Mouse (Mus musculus) heart, postnatal 14 days (tissue): ENCODE data around the gene Dnajc25. TPM values are rescaled to one million over a fixed set of nuclear protein-coding genes. Genes with fewer than 3 reads are reported as not detected.

Experiments used
- DNase-seq, 2 experiments: peaks; one replicate each; pipeline ENCODE4 v3.0.0; 2021 to 2022
- intact Hi-C: fragments of 180-260 bp; cut with DNase I; formaldehyde crosslinking; loops from one replicate; pipeline ENCODE4 v1.15.1; 2025
- total RNA-seq, 2 experiments: library from RNA; stranded (reverse); gene quantifications; 2 replicates each; pipeline ENCODE4 v1.2.3; 2021

Gene Dnajc25
- total RNA-seq, 2 experiments from 2014 or later, result 16.2 to 16.5 TPM

DNA sequence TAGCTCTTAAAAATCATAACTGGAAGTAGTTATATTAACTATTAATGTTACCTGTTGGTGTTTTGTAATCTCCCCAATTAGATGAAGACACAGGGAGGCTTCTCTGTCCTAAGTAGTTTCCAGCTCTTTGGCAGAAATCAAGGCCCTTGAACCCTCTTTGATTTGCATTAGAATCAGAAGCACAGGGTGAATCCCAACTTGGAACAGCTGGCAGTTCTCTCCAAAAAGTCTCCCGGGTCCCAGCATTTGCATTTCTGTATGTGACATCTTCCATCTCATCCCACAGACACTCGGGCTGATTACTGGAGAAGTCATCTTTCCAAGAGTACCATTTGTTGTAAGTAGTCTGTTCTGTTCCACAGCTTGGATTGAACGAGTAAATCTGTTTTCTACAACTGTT is 52.4 kb downstream of the Dnajc25 start:
- intact Hi-C loops, result no loop called here
- no peak for DNase-seq

DNA sequence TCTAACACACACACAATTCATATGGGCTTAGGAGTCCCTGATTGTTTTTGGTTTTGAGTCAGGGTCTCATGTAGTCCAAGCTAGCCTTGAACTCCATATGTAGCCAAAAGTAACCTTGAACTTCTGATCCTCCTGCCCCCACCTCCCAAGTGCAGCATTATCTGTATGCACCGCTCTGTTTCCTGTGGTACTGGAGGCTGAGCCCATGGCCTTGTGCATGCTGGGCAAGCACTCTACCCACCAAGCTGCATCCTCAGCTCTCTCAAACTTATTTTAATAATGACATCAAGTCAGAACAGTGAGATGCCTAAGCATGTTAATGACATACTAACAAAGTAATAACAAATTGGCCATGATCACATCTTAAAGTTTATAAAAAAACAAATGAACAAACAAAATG is 56.2 kb downstream of the Dnajc25 start:
- intact Hi-C loops, result no loop called here
- no peak for DNase-seq

- intact Hi-C loops, result no loop called here
- no peak for DNase-seq
Measured at GRCm38 (mm10) chr4:59057929-59058328, 63.1 kb downstream of the Dnajc25 start.

GRCm38 (mm10) chr4:59062526-59062925 is 67.7 kb downstream of the Dnajc25 start:
- no peak for DNase-seq
- intact Hi-C loops, result no loop called here

DNA sequence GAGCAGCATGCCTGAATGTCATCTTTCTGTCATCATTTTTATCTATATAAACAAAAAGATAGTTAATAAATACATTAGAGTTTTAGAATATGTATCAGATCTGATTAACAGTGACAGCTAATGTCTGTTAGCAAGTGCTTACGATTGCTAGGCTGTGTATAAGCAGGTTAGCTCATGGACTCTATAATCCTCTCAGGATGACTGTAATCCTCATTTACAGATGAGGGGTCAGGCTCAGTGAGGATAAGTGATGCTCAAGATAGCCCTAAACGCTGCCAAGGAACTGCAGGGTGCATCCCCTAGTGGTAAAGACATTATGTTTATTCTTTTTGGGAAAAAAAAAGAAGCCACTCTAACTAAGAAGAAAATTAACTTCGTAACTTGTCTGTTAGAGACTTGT is 74.4 kb downstream of the Dnajc25 start:
- DNase-seq, result no peak
- intact Hi-C loops, result no loop called here

Other genes starting within 250 kb of the Dnajc25 start
- gene Olfr267, start 207.3 kb upstream of the Dnajc25 start, total RNA-seq, result under 1 TPM; 0.12 to 0.20 TPM
- gene Ecpas, start 82.3 kb upstream of the Dnajc25 start, total RNA-seq, result 100 to 1,000 TPM; 166 to 176 TPM
- not detected for gene Zkscan16, start 51.4 kb upstream of the Dnajc25 start, total RNA-seq
- gene Ptgr1, start 7.9 kb upstream of the Dnajc25 start, total RNA-seq, result 1 to 10 TPM; 4.9 to 5.0 TPM
- 1 to 10 TPM; 2.5 to 5.5 TPM for gene Gm20503, start 8.1 kb downstream of the Dnajc25 start, total RNA-seq
- 10 to 100 TPM; 20.0 to 26.6 TPM for gene Gng10, start 40.0 kb downstream of the Dnajc25 start, total RNA-seq
- not detected for gene AI481877, start 143.9 kb downstream of the Dnajc25 start, total RNA-seq
- gene Ugcg, start 194.2 kb downstream of the Dnajc25 start, total RNA-seq, result 10 to 100 TPM; 18.3 to 18.6 TPM